Mouse (Mus musculus): ENCODE data around the gene 2510009E07Rik. TPM values are rescaled to one million over a fixed set of nuclear protein-coding genes. Genes with fewer than 3 reads are reported as not detected.

The 2510009E07Rik gene
- polyA plus RNA-seq, 1 experiment from 2014 or later, result 43.5 TPM

DNA sequence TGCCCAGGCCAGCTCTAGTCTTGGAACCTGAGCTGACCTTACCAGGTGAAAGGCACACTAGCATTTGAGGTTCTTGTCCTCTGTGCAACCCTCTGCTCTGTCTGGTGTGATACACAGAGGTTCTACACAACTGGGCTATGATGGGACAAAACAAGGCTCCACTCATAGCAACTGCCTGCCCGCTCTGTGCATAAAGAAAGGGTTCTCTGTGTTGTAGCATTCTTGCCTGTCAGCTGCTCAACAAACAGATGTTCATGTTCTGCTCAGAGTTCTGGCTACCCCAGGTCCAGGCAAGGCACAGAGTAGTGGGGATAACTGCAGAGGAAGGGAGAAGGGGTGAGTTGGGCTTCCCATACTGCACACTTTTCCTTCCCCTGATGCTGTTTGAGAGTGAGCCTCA lies 29.8 kb upstream of the 2510009E07Rik start:
- 88% methylated on average over 1 of the region's 1 CpGs for WGBS
- no peak overlapping the region for H3K4me3 ChIP-seq (ENCODE audit: low read depth, low read length)
- no peaks in the 10 kb centered on the region for H3K4me1 ChIP-seq (ENCODE audit: control insufficient read depth, insufficient read depth, low read length)
- DNase-seq (ENCODE audit: low spot score) (no peak), ATAC-seq (ENCODE audit: insufficient read depth, low FRiP score, low TSS enrichment) (no peak)
- no peaks in the 10 kb centered on the region for H3K36me3 ChIP-seq (ENCODE audit: control insufficient read depth, insufficient read depth, low read length)
- no peak overlapping the region for H3K4me2 ChIP-seq (ENCODE audit: low read depth)
- H3K27ac ChIP-seq (ENCODE audit: low read depth, low read length), result no peak overlapping the region
- H3K9ac ChIP-seq (ENCODE audit: low read length), result no peak overlapping the region
- no peaks in the 10 kb centered on the region for H3K27me3 ChIP-seq (ENCODE audit: control insufficient read depth, insufficient read depth, low read length)
- no peaks in the 10 kb centered on the region for H3K9me3 ChIP-seq (ENCODE audit: control insufficient read depth, low read length)

DNA sequence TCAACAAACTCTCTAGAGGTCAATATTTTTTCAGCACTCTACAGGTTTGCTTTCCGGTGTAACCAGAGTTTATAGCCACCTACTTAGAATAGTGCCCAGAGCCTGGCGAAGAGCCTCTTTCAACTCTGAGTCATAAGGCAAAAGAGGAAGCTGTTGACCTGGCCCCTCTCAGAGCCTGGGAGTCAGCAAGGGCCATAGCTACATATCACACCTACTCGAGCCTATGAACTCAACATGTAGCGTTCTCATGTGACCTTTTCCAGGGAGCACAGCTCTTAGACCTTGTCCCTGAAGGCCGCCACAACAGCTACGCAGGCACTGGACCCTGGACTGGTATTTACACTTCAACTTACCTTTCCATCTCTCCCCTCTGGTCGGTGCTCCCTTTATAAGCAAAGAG lies 25.3 kb upstream of the 2510009E07Rik start:
- no peak overlapping the region for H3K9ac ChIP-seq (ENCODE audit: low read length)
- no peak overlapping the region for H3K27ac ChIP-seq (ENCODE audit: low read depth, low read length)
- no peaks in the 10 kb centered on the region for H3K9me3 ChIP-seq (ENCODE audit: control insufficient read depth, low read length)
- no peak overlapping the region for H3K4me3 ChIP-seq (ENCODE audit: low read depth, low read length)
- H3K4me1 ChIP-seq (ENCODE audit: control insufficient read depth, insufficient read depth, low read length), result no peaks in the 10 kb centered on the region
- DNase-seq (ENCODE audit: low spot score) (no peak), ATAC-seq (ENCODE audit: insufficient read depth, low FRiP score, low TSS enrichment) (no peak)
- WGBS, result 92% methylated on average over 7 of the region's 7 CpGs
- no peaks in the 10 kb centered on the region for H3K36me3 ChIP-seq (ENCODE audit: control insufficient read depth, insufficient read depth, low read length)
- H3K27me3 ChIP-seq (ENCODE audit: control insufficient read depth, insufficient read depth, low read length), result no peaks in the 10 kb centered on the region
- H3K4me2 ChIP-seq (ENCODE audit: low read depth), result no peak overlapping the region

DNA sequence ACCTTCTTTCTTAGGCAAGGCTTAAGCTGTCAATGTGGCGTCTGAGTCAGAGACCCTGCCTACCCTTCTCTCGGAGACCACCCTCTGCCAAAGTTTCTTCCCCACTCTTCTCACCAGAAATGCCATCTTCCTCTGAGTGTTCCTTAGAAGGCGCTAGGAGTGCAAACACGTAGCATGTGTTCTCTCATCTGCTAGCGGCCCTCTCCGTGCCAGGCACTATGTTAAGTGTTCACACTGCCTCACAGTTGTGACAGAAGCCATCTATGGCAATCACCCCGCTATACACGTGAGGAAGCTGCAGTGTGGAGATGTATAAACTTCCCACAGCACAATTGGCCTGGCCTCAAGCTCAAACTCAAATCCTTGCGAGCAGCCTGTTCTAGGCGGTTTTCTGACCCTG lies 20.1 kb upstream of the 2510009E07Rik start:
- DNase-seq (ENCODE audit: low spot score) (no peak), ATAC-seq (ENCODE audit: insufficient read depth, low FRiP score, low TSS enrichment) (no peak)
- Histone ChIP-seq H3K4me1 (ENCODE audit: control insufficient read depth, insufficient read depth, low read length) (no peaks in the 10 kb centered on the region), H3K9me3 (ENCODE audit: control insufficient read depth, low read length) (no peaks in the 10 kb centered on the region), H3K4me3 (ENCODE audit: low read depth, low read length) (no peak overlapping the region), H3K9ac (ENCODE audit: low read length) (no peak overlapping the region), H3K27me3 (ENCODE audit: control insufficient read depth, insufficient read depth, low read length) (no peaks in the 10 kb centered on the region), H3K36me3 (ENCODE audit: control insufficient read depth, insufficient read depth, low read length) (no peaks in the 10 kb centered on the region), H3K4me2 (ENCODE audit: low read depth) (no peak overlapping the region), H3K27ac (ENCODE audit: low read depth, low read length) (no peak overlapping the region)
- 88% methylated on average over 10 of the region's 10 CpGs for WGBS

DNA sequence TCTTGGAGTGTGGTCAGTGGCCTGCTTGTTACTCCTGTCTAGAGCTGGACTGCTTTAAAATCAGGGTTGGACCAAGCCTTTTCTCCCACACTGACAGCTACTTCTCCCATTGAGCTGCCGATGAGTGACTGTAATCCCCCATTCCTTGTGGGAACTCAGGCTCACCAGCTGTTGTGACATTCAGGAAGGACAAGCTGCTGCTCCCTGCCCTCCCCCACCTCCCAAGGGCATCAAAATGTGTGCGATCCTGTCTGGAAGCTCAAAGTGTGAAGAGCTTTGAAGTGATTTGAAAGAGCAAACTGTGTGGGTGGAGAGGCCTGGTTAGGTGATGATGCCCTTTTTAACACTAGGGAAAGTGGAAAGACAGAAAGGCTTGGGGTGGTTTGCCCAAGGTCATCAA lies 15.9 kb upstream of the 2510009E07Rik start:
- H3K27me3 ChIP-seq (ENCODE audit: control insufficient read depth, insufficient read depth, low read length), result no peaks in the 10 kb centered on the region
- WGBS, result 31% methylated on average over 2 of the region's 2 CpGs
- no peak overlapping the region for H3K4me2 ChIP-seq (ENCODE audit: low read depth)
- H3K4me3 ChIP-seq (ENCODE audit: low read depth, low read length), result no peak overlapping the region
- H3K9ac ChIP-seq (ENCODE audit: low read length), result no peak overlapping the region
- no peak for DNase-seq (ENCODE audit: low spot score)
- no peaks in the 10 kb centered on the region for H3K4me1 ChIP-seq (ENCODE audit: control insufficient read depth, insufficient read depth, low read length)
- H3K9me3 ChIP-seq (ENCODE audit: control insufficient read depth, low read length), result no peaks in the 10 kb centered on the region
- ATAC-seq (ENCODE audit: insufficient read depth, low FRiP score, low TSS enrichment), result no peak
- no peaks in the 10 kb centered on the region for H3K36me3 ChIP-seq (ENCODE audit: control insufficient read depth, insufficient read depth, low read length)
- no peak overlapping the region for H3K27ac ChIP-seq (ENCODE audit: low read depth, low read length)

DNA sequence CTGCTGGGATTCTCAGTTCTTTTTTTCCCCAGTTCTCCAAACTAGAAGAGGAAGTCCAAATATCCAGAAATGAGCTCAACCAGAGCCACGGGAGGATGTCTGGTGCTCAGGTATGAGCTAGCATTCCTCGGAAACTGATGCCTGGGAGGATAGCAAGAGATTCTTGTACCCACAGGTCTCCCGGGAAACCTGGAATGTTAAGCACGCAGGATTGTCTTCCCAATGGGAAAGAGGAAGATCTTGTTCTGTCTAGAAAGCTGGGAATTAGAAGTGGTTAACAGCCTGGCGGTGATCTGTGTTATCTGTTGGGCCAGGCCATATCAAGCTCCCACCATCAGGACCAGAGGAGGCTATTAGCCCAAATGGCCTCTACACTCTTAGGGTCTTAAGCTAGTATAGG lies 10.2 kb upstream of the 2510009E07Rik start:
- no peak for DNase-seq (ENCODE audit: low spot score)
- H3K9ac ChIP-seq (ENCODE audit: low read length), result no peak overlapping the region
- no peaks in the 10 kb centered on the region for H3K9me3 ChIP-seq (ENCODE audit: control insufficient read depth, low read length)
- H3K4me1 ChIP-seq (ENCODE audit: control insufficient read depth, insufficient read depth, low read length), result 0 out of 2 replicates have a peak, but pooled peaks cover 2% of the 10 kb centered on the region
- 66% methylated on average over 5 of the region's 5 CpGs for WGBS
- H3K27me3 ChIP-seq (ENCODE audit: control insufficient read depth, insufficient read depth, low read length), result no peaks in the 10 kb centered on the region
- H3K27ac ChIP-seq (ENCODE audit: low read depth, low read length), result no peak overlapping the region
- no peaks in the 10 kb centered on the region for H3K36me3 ChIP-seq (ENCODE audit: control insufficient read depth, insufficient read depth, low read length)
- H3K4me3 ChIP-seq (ENCODE audit: low read depth, low read length), result no peak overlapping the region
- H3K4me2 ChIP-seq (ENCODE audit: low read depth), result no peak overlapping the region
- no peak for ATAC-seq (ENCODE audit: insufficient read depth, low FRiP score, low TSS enrichment)

DNA sequence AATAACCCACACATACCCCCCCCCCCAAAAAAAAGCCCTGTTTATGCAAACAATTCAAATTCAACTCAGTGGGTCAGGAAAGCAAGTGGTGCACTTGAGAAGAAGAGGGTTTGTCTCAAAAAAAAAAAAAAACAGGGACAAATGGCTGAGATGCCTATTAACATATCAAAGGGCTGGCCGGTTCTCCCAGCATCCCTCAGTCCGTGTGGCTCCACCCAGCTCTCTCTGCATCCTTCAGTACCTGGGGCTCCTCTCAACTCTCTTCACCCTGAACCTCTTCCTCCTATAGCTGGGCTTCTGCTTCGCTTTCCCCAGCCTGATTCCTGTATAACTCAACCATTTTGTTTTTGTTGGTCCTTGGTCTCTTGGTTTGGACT lies 7.8 kb upstream of the 2510009E07Rik start:
- Histone ChIP-seq H3K9me3 (ENCODE audit: control insufficient read depth, low read length) (no peaks in the 10 kb centered on the region), H3K4me1 (ENCODE audit: control insufficient read depth, insufficient read depth, low read length) (0 out of 2 replicates have a peak, but pooled peaks cover 2% of the 10 kb centered on the region), H3K27me3 (ENCODE audit: control insufficient read depth, insufficient read depth, low read length) (no peaks in the 10 kb centered on the region), H3K27ac (ENCODE audit: low read depth, low read length) (peak overlapping the region; percentile 60; the same call in 1 of the 2 replicates), H3K4me2 (ENCODE audit: low read depth) (peak overlapping the region; percentile 39), H3K36me3 (ENCODE audit: control insufficient read depth, insufficient read depth, low read length) (no peaks in the 10 kb centered on the region), H3K9ac (ENCODE audit: low read length) (no peak overlapping the region), H3K4me3 (ENCODE audit: low read depth, low read length) (peak overlapping the region; percentile 8; the same call in 1 of the 2 replicates)
- ATAC-seq (ENCODE audit: insufficient read depth, low FRiP score, low TSS enrichment), result peak; percentile 87
- DNase-seq (ENCODE audit: low spot score), result peak; percentile 58
- WGBS, result 4% methylated on average over 3 of the region's 3 CpGs

DNA sequence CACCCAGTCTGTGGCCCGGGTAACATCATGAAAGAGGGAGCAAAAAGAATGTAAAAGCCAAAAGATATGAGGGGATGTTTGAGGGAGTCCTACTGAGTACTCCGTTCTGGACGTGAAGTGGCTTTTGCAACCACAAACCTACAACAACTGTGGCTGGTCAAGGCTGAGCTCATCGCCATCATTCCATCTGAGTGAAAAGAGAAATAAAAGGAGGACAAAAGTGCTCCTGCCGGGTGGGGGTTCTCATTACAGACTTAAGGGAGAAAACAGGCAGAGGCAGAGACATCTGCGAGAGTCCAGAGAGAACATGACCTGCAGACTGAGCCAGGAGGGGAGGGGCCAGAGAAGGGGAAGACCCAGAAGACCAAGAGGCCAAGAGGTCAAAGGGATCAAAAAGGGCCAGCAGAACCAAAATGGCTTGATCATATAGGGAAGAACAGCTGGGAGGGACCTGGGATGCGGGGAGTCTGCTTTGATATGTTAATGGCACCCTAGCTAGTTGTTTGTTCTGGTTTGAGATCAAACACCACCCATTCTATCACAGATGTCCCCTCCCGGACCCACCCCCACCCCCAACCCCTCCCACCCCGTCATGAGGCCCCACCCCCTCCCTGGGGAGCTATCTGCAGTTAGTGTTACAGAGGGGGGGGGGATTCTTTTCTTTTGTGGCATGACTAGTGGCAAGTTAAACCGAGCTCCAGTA lies 7.3 kb upstream of the 2510009E07Rik start:
- H3K4me2 ChIP-seq (ENCODE audit: low read depth), result peak overlapping the region; percentile 39; the same call in 1 of the 2 replicates

DNA sequence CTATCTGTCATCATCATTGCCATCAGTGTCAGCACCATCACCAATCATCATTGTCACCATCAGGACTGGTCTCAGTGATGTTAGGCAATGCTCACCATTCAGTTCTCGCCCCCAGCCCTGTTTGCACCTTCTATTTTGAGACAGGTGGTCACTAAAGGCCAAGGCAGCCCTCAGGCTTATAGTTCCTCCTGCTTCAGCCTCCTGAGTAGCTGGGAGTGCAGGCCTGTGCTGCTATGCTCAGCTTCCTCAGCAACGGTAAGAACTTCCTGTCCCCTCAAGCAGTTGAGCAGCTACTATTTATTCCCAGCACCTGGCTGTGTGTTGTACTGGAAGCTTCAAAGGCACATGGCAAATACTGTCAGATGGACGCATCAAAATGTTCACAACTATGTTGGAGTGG lies 3.7 kb upstream of the 2510009E07Rik start:
- Histone ChIP-seq H3K4me2 (ENCODE audit: low read depth) (no peak overlapping the region), H3K9me3 (ENCODE audit: control insufficient read depth, low read length) (no peaks in the 10 kb centered on the region), H3K4me1 (ENCODE audit: control insufficient read depth, insufficient read depth, low read length) (peaks cover 7% of the 10 kb centered on the region; the same call in 1 of the 2 replicates), H3K27me3 (ENCODE audit: control insufficient read depth, insufficient read depth, low read length) (no peaks in the 10 kb centered on the region), H3K9ac (ENCODE audit: low read length) (no peak overlapping the region), H3K4me3 (ENCODE audit: low read depth, low read length) (no peak overlapping the region), H3K27ac (ENCODE audit: low read depth, low read length) (no peak overlapping the region), H3K36me3 (ENCODE audit: control insufficient read depth, insufficient read depth, low read length) (no peaks in the 10 kb centered on the region)
- DNase-seq (ENCODE audit: low spot score), result no peak
- WGBS, result 65% methylated on average over 3 of the region's 3 CpGs
- no peak for ATAC-seq (ENCODE audit: insufficient read depth, low FRiP score, low TSS enrichment)

More for the DNA sequence above, 7.3 kb upstream of the 2510009E07Rik start:
- H3K4me3 ChIP-seq (ENCODE audit: low read depth, low read length), result no peak overlapping the region
- WGBS, result 12% methylated on average over 10 of the region's 10 CpGs
- H3K4me1 ChIP-seq (ENCODE audit: control insufficient read depth, insufficient read depth, low read length), result 0 out of 2 replicates have a peak, but pooled peaks cover 2% of the 10 kb centered on the region
- no peaks in the 10 kb centered on the region for H3K36me3 ChIP-seq (ENCODE audit: control insufficient read depth, insufficient read depth, low read length)
- no peaks in the 10 kb centered on the region for H3K9me3 ChIP-seq (ENCODE audit: control insufficient read depth, low read length)
- peak; percentile 76 for ATAC-seq (ENCODE audit: insufficient read depth, low FRiP score, low TSS enrichment)
- no peaks in the 10 kb centered on the region for H3K27me3 ChIP-seq (ENCODE audit: control insufficient read depth, insufficient read depth, low read length)
- H3K27ac ChIP-seq (ENCODE audit: low read depth, low read length), result peak overlapping the region; percentile 60; the same call in 1 of the 2 replicates
- peak; percentile 49 for DNase-seq (ENCODE audit: low spot score)
- H3K9ac ChIP-seq (ENCODE audit: low read length), result no peak overlapping the region

DNA sequence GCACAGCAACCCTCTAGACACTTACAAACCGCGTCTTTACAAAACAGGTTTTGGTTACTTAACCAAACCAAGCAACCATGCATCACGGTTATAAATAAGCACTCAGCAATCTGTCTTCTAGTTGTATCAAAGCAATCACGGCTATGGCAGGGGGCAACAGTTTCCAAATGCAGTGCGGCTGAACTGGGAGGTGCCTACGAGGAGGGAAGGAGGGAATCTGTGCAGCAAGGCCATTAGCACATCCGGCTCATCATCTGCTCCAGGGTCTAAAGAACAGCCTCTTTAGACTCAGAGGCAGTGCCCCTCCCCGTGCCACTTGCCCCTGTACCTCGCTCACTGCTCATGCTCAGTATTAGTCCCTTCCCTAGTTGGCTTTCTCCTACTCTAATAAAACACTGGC lies 2.5 kb upstream of the 2510009E07Rik start:
- H3K4me3 ChIP-seq (ENCODE audit: low read depth, low read length), result no peak overlapping the region
- ATAC-seq (ENCODE audit: insufficient read depth, low FRiP score, low TSS enrichment) (no peak), DNase-seq (ENCODE audit: low spot score) (no peak)
- no peaks in the 10 kb centered on the region for H3K36me3 ChIP-seq (ENCODE audit: control insufficient read depth, insufficient read depth, low read length)
- no peaks in the 10 kb centered on the region for H3K9me3 ChIP-seq (ENCODE audit: control insufficient read depth, low read length)
- WGBS, result 59% methylated on average over 9 of the region's 9 CpGs
- no peak overlapping the region for H3K27ac ChIP-seq (ENCODE audit: low read depth, low read length)
- H3K27me3 ChIP-seq (ENCODE audit: control insufficient read depth, insufficient read depth, low read length), result no peaks in the 10 kb centered on the region
- no peak overlapping the region for H3K4me2 ChIP-seq (ENCODE audit: low read depth)
- H3K9ac ChIP-seq (ENCODE audit: low read length), result no peak overlapping the region
- H3K4me1 ChIP-seq (ENCODE audit: control insufficient read depth, insufficient read depth, low read length), result peaks cover 7% of the 10 kb centered on the region; the same call in 1 of the 2 replicates
